Mouse (Mus musculus) heart, adult 11 months (tissue): ENCODE results near the gene Cyp2b23.
"Not testable (repeated sequence)": the region's sequence is repeated elsewhere in the genome, so short reads cannot be mapped to it uniquely, and the experiment has no call there.

ENCODE experiments used
- DNase-seq: peaks from one replicate; pipeline ENCODE4 v3.0.0; 2022

The Cyp2b23 gene

GRCm38 (mm10) chr7:26686337-26686736, at the start of gene Cyp2b23:
TSS of gene Cyp2b23 (minus strand) at chr7:26686437.
- DNase-seq = no peak

GRCm38 (mm10) chr7:26711061-26711460, 24.8 kb upstream of the Cyp2b23 start:
- no peak for DNase-seq

- DNase-seq = no peak
Observed at GRCm38 (mm10) chr7:26707061-26707460, 20.8 kb upstream of the Cyp2b23 start.

GRCm38 (mm10) chr7:26706191-26706590, 20.0 kb upstream of the Cyp2b23 start:
- DNase-seq = not testable (repeated sequence)

GRCm38 (mm10) chr7:26700151-26700550, 13.9 kb upstream of the Cyp2b23 start:
- DNase-seq = no peak

- no peak for DNase-seq
Observed at GRCm38 (mm10) chr7:26685713-26686112, 524 bp downstream of the Cyp2b23 start.

GRCm38 (mm10) chr7:26667466-26667865, 18.8 kb downstream of the Cyp2b23 start:
- not testable (repeated sequence) for DNase-seq

- DNase-seq = no peak
Observed at GRCm38 (mm10) chr7:26666011-26666410, 20.2 kb downstream of the Cyp2b23 start.

GRCm38 (mm10) chr7:26618364-26618763, 67.9 kb downstream of the Cyp2b23 start, which contains the start of gene Vmn1r185:
TSS of gene Vmn1r185 (minus strand) at chr7:26618464.
- DNase-seq = not testable (repeated sequence)
